Mouse (Mus musculus) cerebellum, adult 11-12 months (tissue): ENCODE measurements at regions not wholly inside any gene's neighbourhood (a gene's known extent, or its start where the extent isn't known, plus 50 kb on each side); places are given as distances from the start of the nearest gene placed in this dataset.

Experiments
- DNase-seq: peaks from one replicate; pipeline ENCODE4 v3.0.0; 2022

- no peak for DNase-seq
Measured at GRCm38 (mm10) chr13:114523116-114523515, 64.4 kb upstream of the Fst start.

GRCm38 (mm10) chr13:114526856-114527255, 68.1 kb upstream of the Fst start:
- no peak for DNase-seq

- no peak for DNase-seq
Measured at GRCm38 (mm10) chr13:114530171-114530774, 71.5 kb upstream of the Fst start.

- DNase-seq: no peak
Measured at GRCm38 (mm10) chr13:114531780-114532179, 73.0 kb upstream of the Fst start.

- no peak for DNase-seq
Measured at GRCm38 (mm10) chr13:114532393-114533097, 73.8 kb upstream of the Fst start.

- no peak for DNase-seq
Measured at GRCm38 (mm10) chr13:114534591-114534990, 75.8 kb upstream of the Fst start.

- no peak for DNase-seq
Measured at GRCm38 (mm10) chr13:114535721-114536120, 77.0 kb upstream of the Fst start.

GRCm38 (mm10) chr13:114571731-114572130, 113.0 kb upstream of the Fst start:
- DNase-seq: no peak

- no peak for DNase-seq
Measured at GRCm38 (mm10) chr13:114584566-114584965, 125.8 kb upstream of the Fst start.

GRCm38 (mm10) chr13:114587621-114588020, 128.9 kb upstream of the Fst start:
- no peak for DNase-seq

- no peak for DNase-seq
Measured at GRCm38 (mm10) chr13:114603341-114603740, 144.6 kb upstream of the Fst start.

GRCm38 (mm10) chr13:114604037-114604694, 145.4 kb upstream of the Fst start:
- no peak for DNase-seq

GRCm38 (mm10) chr13:114613909-114614308, 155.2 kb upstream of the Fst start:
- DNase-seq: no peak

GRCm38 (mm10) chr13:114619416-114619815, 160.7 kb upstream of the Fst start:
- no peak for DNase-seq

GRCm38 (mm10) chr13:114636731-114637130, 178.0 kb upstream of the Fst start:
- no peak for DNase-seq

GRCm38 (mm10) chr13:114639531-114639930, 178.5 kb upstream of the Mocs2 start:
- no peak for DNase-seq

- no peak for DNase-seq
Measured at GRCm38 (mm10) chr13:114641688-114642390, 176.2 kb upstream of the Mocs2 start.

GRCm38 (mm10) chr13:114642901-114643491, 175.0 kb upstream of the Mocs2 start:
- no peak for DNase-seq

GRCm38 (mm10) chr13:114643521-114643920, 174.5 kb upstream of the Mocs2 start:
- DNase-seq: no peak

GRCm38 (mm10) chr13:114654267-114654666, 163.8 kb upstream of the Mocs2 start:
- no peak for DNase-seq

GRCm38 (mm10) chr13:114654953-114655586, 163.0 kb upstream of the Mocs2 start:
- DNase-seq: no peak

GRCm38 (mm10) chr13:114672411-114672810, 145.6 kb upstream of the Mocs2 start:
- DNase-seq: no peak
